Mouse (Mus musculus) brain, adult 2 months (tissue): ENCODE data around the gene Zfp652.

ENCODE experiments used
- DNase-seq: peaks from one replicate; pipeline ENCODE4 v3.0.0; 2011; ENCODE audit warnings: low read depth, low spot score

Gene Zfp652

GRCm38 (mm10) chr11:95830411-95831275 is 118.2 kb downstream of the Zfp652 start:
- DNase-seq, result no peak

DNA sequence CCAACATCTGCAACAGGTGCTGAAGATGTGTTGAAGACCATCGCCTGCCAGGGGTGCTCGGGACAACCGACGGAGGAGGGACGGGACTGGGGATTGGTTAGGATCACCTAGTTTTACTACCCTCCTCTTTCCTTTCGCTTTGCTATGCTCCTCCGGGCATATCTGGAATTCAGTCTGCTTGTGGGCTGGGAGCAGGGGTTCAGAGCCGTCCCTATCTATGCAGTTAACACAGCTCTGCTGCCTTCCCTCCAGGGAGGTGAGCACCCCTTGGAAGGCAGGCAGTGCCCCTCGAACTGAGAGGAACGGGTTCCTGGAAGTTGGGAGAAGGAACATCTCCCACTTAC is 118.8 kb downstream of the Zfp652 start:
- DNase-seq, result no peak

DNA sequence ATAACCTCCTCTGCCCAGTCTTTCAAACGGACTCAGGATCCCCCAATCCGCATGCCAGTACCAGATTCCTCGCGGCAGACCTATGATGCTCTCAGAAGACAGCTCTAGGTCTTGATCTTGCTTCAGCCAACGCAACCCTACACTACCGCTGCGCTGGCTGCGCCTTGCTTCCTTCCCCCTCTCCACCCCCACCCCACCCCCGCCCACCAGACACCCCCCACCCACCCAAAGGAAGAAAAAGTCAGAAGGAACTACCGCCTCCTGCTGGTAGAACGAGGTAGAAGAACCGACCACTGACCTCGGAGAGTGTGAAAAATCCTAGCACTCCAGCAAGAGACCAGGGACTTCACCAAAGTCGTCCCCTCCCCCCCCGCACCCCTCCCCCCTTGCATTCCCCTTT is 119.2 kb downstream of the Zfp652 start:
- DNase-seq, result no peak

- no peak for DNase-seq
These were observed 119.9 kb downstream of the Zfp652 start for GRCm38 (mm10) chr11:95832129-95833005.

- no peak for DNase-seq
These were observed 120.6 kb downstream of the Zfp652 start for GRCm38 (mm10) chr11:95833006-95833570.

DNA sequence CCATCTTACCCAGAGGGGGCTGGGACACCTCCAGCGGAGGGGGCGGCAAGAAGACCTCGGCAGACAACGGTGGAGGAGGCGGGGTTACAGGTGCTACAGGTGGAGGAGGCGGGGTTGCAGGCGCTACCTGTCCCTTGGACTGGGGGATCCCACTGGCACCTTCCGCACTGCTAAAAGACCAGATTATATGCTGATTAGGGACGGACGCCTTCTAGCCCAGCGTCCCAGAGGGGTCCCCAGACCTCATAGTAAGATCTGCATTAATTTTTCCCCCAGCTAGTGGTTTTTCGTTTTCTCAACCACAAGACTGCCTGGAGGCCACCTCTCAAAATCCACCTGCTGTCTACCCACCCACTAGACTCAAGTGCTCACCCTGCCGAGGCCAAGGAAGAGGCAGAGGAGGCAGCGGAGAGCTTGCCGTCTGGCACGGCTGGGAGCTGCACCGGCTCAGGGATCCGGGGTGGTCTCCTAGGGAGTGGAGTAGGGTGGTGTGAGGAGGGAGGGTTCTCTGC is 121.2 kb downstream of the Zfp652 start:
- no peak for DNase-seq

DNA sequence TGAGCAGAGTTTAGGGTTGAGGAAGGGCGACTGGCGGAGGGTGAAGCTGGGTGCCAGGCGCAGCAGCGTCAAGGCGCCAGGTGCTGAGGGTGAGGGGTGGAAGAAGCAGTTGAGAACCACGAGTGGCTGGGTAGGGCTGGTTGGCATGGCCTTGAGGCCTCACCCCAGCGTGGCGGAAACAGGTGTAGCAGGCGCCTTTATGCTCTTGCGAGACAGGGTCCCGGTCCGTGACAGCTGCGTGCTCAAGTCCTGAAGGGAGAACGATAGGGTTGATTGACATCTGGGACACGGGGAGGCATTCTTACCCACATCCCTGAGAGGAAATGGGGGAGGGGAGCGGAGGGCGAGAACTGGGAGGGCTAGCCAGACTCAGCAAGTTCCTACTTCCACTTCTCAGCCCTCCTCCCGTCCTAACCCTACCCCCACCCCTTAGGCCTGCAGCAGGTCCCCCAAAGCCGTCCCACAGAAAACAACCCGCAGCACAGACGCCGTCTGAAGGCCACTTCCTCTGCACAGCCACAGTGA is 121.7 kb downstream of the Zfp652 start:
- DNase-seq, result peak; percentile 70

GRCm38 (mm10) chr11:95834742-95835710 is 122.6 kb downstream of the Zfp652 start:
- peak; percentile 46 for DNase-seq

- no peak for DNase-seq
These were observed 123.4 kb downstream of the Zfp652 start for GRCm38 (mm10) chr11:95835832-95836231.

DNA sequence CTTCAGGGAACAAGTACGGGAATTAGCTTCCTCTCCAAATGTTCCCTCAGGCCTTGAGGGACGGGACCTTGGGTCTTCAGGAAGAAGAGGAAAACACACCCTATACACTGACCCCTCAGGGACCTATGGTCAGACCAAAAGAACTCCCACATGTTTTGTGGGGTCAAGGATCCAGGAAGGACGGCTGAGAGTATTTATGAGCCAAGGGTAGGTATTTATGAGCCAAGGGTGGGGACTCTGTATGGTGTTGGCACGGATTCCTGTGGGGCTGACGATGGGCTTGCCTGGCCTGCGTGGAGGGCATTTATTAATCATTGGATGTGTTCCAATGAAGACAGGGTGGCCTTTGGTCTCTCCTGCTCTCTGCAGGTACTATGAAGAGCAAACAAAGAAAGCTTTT is 124.0 kb downstream of the Zfp652 start:
- DNase-seq, result no peak

DNA sequence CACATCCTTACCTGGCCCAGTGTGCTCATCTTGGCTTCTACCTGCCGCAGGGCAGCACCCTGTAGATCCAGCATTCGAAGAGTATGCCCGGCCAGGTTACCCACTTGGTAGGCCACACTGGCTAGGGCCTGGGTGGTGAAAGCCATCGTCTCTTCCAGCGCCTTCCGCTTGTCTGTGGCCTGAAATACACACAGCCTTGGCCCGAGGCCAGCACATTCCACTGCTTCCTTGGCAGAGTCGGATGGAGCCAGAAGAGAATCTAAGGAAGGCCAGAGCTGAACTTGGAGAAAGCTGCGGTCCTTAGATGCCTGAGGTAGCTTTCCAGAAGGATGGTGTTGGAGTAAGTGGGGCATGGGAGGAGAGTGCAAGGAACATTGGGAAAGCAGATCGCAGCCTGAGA is 124.6 kb downstream of the Zfp652 start, which contains the start of gene Gngt2:
TSS of gene Gngt2 (plus strand) at position 158 of the 400 bp plus-strand sequence.
- peak; percentile 73 for DNase-seq

GRCm38 (mm10) chr11:95838598-95838997 is 126.1 kb downstream of the Zfp652 start:
- no peak for DNase-seq

DNA sequence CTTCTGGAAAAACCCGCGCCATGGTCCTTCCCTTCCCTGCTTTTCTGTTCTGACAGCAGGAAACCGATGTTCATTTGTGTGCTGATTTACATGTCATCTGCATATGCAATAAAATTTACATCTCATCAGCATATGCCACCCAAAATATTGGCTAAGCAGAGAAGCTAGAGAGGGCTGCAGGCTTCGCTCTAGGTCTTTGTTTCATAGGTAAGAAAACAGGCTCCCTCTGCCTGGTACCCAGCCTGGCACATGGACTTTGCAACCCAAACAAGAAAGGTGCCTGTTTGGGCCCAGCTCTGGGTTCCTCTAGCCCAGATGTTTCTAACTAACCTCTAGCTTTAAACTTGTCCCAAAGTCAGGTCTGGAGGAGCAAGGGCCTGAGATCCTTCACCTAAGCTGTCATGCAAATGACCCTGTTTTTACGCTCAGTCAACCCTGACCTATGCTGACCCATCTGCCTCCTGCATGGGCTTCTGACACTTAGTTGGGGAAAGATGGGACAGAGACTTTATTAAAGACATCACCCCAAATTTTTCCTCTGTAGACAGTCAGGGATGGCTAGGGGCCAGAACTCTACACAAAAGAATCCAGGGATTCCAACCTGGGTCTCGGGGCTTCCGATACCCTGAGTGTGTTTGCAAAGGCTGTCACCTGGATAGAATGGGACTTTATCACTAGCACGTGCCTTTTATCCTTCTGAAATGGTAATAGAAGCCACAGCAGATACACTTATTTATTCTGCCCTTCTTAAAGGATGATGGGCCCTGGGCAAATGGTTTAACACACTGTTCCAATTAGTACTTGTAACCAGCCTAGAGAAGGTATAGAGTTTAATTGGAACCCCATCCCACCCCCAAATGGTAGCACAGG is 126.8 kb downstream of the Zfp652 start:
- no peak for DNase-seq

- no peak for DNase-seq
These were observed 128.4 kb downstream of the Zfp652 start for GRCm38 (mm10) chr11:95840694-95841497.

- no peak for DNase-seq
These were observed 129.0 kb downstream of the Zfp652 start for GRCm38 (mm10) chr11:95841498-95841830.

- no peak for DNase-seq
These were observed 129.7 kb downstream of the Zfp652 start, which contains the start of gene Abi3 for GRCm38 (mm10) chr11:95842074-95842681. Gene Abi3, minus strand, starts transcription at chr11:95842476.

- no peak for DNase-seq
These were observed 130.5 kb downstream of the Zfp652 start for GRCm38 (mm10) chr11:95842953-95843352.

DNA sequence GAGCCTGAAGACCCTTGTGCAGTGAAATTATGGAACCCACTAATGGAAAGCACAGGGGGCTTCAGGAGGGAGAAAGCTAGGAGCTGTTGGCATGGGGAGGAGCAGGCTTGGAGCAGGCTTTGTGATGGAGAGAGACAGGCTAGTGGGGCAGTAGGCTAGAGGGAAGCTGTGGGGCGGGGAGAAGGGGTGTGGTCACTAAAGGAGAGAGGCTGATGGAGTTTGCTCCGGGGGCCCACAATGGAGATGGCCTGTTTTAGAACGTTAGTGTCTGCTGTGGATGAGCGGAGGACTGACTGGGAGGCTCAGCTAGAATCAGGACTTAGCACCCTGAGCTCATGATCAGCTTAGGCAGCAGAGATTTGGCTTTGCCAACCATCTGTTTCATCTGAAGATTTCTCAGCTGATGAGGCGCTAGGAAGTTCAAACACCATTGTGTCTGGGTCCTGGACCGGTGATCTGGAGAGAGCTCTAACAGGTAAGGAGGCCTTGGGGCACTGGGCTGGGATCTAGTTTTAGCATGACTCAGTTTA is 131.0 kb downstream of the Zfp652 start:
- DNase-seq, result no peak
